Mouse (Mus musculus) erythroblast, embryonic 14.5 days (primary cell): ENCODE measurements around the gene Tm7sf3.

ENCODE experiments used
- GATA1 ChIP-seq: IDR thresholded peaks from 2 replicates; pipeline ENCODE4 v1.6.1; 2012; ENCODE audit warnings: low read length, inconsistent platforms, mixed read lengths
- TAL1 ChIP-seq: IDR thresholded peaks from 3 replicates; pipeline ENCODE4 v1.6.1; 2012; ENCODE audit warnings: low read length, inconsistent platforms, mixed read lengths

DNA sequence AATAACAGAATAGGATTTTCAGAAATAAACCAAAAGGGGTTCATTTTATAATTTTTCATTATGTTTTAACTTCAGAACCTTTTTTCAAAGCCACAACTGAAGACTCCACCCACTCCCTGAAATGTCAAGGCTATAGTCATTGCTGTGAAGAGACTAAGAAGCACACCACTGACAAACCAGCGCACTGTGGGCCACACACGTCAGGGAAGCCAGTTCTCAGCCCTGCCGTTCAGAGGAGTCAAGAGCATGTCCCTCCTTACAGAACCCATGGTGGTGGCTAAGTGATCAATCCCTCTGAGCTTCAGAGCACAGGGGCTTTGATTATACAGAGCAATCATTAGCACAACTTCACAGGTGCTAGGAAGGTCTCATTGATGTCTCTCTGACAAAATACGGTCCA lies 40.0 kb downstream of the Tm7sf3 start:
- TF ChIP-seq TAL1, result no peak
- TF ChIP-seq GATA1, result no peak
